In genomic region chr7:40487256-40487655, GRCm38 (mm10) we compare ENCODE assay signal across 28 mouse cellular contexts.
DNase-seq lines count a peak whose midpoint lies in the region; ATAC-seq and TF ChIP-seq lines count a peak whose summit lies in the region.
"Had no signal": no experiment of that assay in that cellular context is flagged by ENCODE, and none has a peak within 500 bp of the region (broad histone marks: within the 10 kb centered on the region; RNA-seq: fewer than 3 reads in every experiment).

No protein-coding gene starts in this region.

- TF ChIP-seq POLR2A in kidney, adult 2 months (IDR thresholded peaks at IDR 0.05; ENCODE audit: low read depth, low read length) = no peak

- no peaks in the 10 kb centered on the region for H3K4me1 ChIP-seq in forebrain, embryonic 13.5 days
- no peaks in the 10 kb centered on the region for H3K4me1 ChIP-seq in forebrain, embryonic 11.5 days (replicated peaks; ENCODE audit: control insufficient read depth, insufficient read depth, low read length)
- H3K4me1 ChIP-seq in kidney, adult 2 months (ENCODE audit: control insufficient read depth, insufficient read depth, low read length) = no peaks in the 10 kb centered on the region
- H3K4me1 ChIP-seq in stomach, postnatal 0 days (replicated peaks; ENCODE audit: control insufficient read depth, insufficient read depth) = no peaks in the 10 kb centered on the region
- H3K4me1 ChIP-seq: embryonic facial prominence, embryonic 13.5 days; heart, embryonic 10.5 days; hindbrain, embryonic 13.5 days; limb, embryonic 12.5 days; liver, embryonic 15.5 days; lung, embryonic 15.5 days; midbrain, embryonic 15.5 days; neural tube, embryonic 12.5 days had no signal

- no peak overlapping the region for H3K9ac ChIP-seq in forebrain, embryonic 13.5 days
- no peak overlapping the region for H3K9ac ChIP-seq in forebrain, embryonic 11.5 days (ENCODE audit: low read length)
- H3K9ac ChIP-seq in stomach, postnatal 0 days (ENCODE audit: low read length) = no peak overlapping the region
- H3K9ac ChIP-seq: embryonic facial prominence, embryonic 13.5 days; hindbrain, embryonic 13.5 days; limb, embryonic 12.5 days; liver, embryonic 15.5 days; lung, embryonic 15.5 days; midbrain, embryonic 15.5 days; neural tube, embryonic 12.5 days had no signal

- 0 out of 2 replicates have a peak, but pooled peaks have one; percentile 36 for ATAC-seq in forebrain, embryonic 13.5 days
- ATAC-seq in forebrain, embryonic 11.5 days (replicated peaks; ENCODE audit: low FRiP score) = no peak
- no peak for ATAC-seq in stomach, postnatal 0 days (ENCODE audit: low FRiP score, low TSS enrichment)
- ATAC-seq: forebrain, embryonic 16.5 days; intestine, postnatal 0 days; midbrain, embryonic 15.5 days had no signal

- H3K27ac ChIP-seq in forebrain, embryonic 13.5 days = no peak overlapping the region
- no peak overlapping the region for H3K27ac ChIP-seq in forebrain, embryonic 11.5 days (ENCODE audit: low read depth, low read length)
- no peak overlapping the region for H3K27ac ChIP-seq in kidney, adult 2 months (ENCODE audit: insufficient read depth, low read depth, low read length)
- no peak overlapping the region for H3K27ac ChIP-seq in stomach, postnatal 0 days (replicated peaks)
- H3K27ac ChIP-seq: embryonic facial prominence, embryonic 13.5 days; heart, embryonic 10.5 days; hindbrain, embryonic 13.5 days; kidney, postnatal 0 days; limb, embryonic 12.5 days; liver, embryonic 15.5 days; lung, embryonic 15.5 days; macrophage; midbrain, embryonic 15.5 days; neural tube, embryonic 12.5 days had no signal

- no peak for TF ChIP-seq CTCF in kidney, adult 2 months (conservative IDR thresholded peaks at IDR 0.05; ENCODE audit: insufficient read depth, insufficient read length, low read depth, low read length)
- TF ChIP-seq CTCF in stomach, postnatal 0 days (IDR thresholded peaks at IDR 0.05; ENCODE audit: low read depth) = no peak

- no peak for DNase-seq in forebrain, embryonic 11.5 days (ENCODE audit: low spot score)
- DNase-seq in kidney, adult 2 months = peak; percentile 3
- no peak for DNase-seq in kidney, adult 11 months
- peak; percentile 2 for DNase-seq in lung, postnatal 10 days
- no peak for DNase-seq in lung, postnatal 14 days
- DNase-seq in stomach, postnatal 0 days (ENCODE audit: low spot score) = no peak
- DNase-seq: adrenal gland, postnatal 25 days; B cell, adult 2 months; cerebellum, adult 8-10 months; embryo, embryonic 11 days; heart, postnatal 36 days; layer of hippocampus, adult 9-11 months; thymus, postnatal 4 days had no signal

- H3K4me3 ChIP-seq in forebrain, embryonic 13.5 days = no peak overlapping the region
- H3K4me3 ChIP-seq in forebrain, embryonic 11.5 days (ENCODE audit: low read depth, low read length) = no peak overlapping the region
- H3K4me3 ChIP-seq in kidney, adult 2 months (ENCODE audit: insufficient read depth, low read depth, low read length) = no peak overlapping the region
- no peak overlapping the region for H3K4me3 ChIP-seq in stomach, postnatal 0 days (ENCODE audit: low read depth, low read length)
- H3K4me3 ChIP-seq: embryonic facial prominence, embryonic 13.5 days; erythroblast, embryonic 14.5 days; heart, embryonic 10.5 days; hindbrain, embryonic 13.5 days; limb, embryonic 12.5 days; liver, embryonic 15.5 days; lung, embryonic 15.5 days; midbrain, embryonic 15.5 days; myocyte; neural tube, embryonic 12.5 days had no signal

- H3K9me3 ChIP-seq in forebrain, embryonic 13.5 days (replicated peaks) = no peaks in the 10 kb centered on the region
- H3K9me3 ChIP-seq in forebrain, embryonic 11.5 days (ENCODE audit: control insufficient read depth, low read length) = no peaks in the 10 kb centered on the region
- H3K9me3 ChIP-seq in stomach, postnatal 0 days (ENCODE audit: control insufficient read depth, low read length) = no peaks in the 10 kb centered on the region
- H3K9me3 ChIP-seq: embryonic facial prominence, embryonic 13.5 days; heart, embryonic 10.5 days; hindbrain, embryonic 13.5 days; limb, embryonic 12.5 days; liver, embryonic 15.5 days; lung, embryonic 15.5 days; midbrain, embryonic 15.5 days; neural tube, embryonic 12.5 days had no signal

- H3K27me3 ChIP-seq in forebrain, embryonic 13.5 days = no peaks in the 10 kb centered on the region
- H3K27me3 ChIP-seq in forebrain, embryonic 11.5 days (ENCODE audit: control insufficient read depth, insufficient read depth, low read length) = no peaks in the 10 kb centered on the region
- no peaks in the 10 kb centered on the region for H3K27me3 ChIP-seq in kidney, adult 2 months (replicated peaks; ENCODE audit: control insufficient read depth, insufficient read depth, low read length)
- H3K27me3 ChIP-seq in stomach, postnatal 0 days (ENCODE audit: control insufficient read depth, insufficient read depth, low read length) = no peaks in the 10 kb centered on the region
- H3K27me3 ChIP-seq: embryonic facial prominence, embryonic 13.5 days; hindbrain, embryonic 13.5 days; limb, embryonic 12.5 days; liver, embryonic 15.5 days; lung, embryonic 15.5 days; midbrain, embryonic 15.5 days; neural tube, embryonic 12.5 days had no signal

- H3K4me2 ChIP-seq in forebrain, embryonic 13.5 days = no peak overlapping the region
- no peak overlapping the region for H3K4me2 ChIP-seq in forebrain, embryonic 11.5 days (ENCODE audit: low read depth, low read length, severe bottlenecking)
- H3K4me2 ChIP-seq in stomach, postnatal 0 days (replicated peaks; ENCODE audit: low read depth) = no peak overlapping the region
- H3K4me2 ChIP-seq: embryonic facial prominence, embryonic 13.5 days; hindbrain, embryonic 13.5 days; limb, embryonic 12.5 days; liver, embryonic 15.5 days; lung, embryonic 15.5 days; midbrain, embryonic 15.5 days; neural tube, embryonic 12.5 days had no signal

- TF ChIP-seq EP300 in stomach, postnatal 0 days (optimal IDR thresholded peaks at IDR 0.05) = no peak

- H3K36me3 ChIP-seq in forebrain, embryonic 13.5 days (ENCODE audit: poor library complexity, severe bottlenecking) = no peaks in the 10 kb centered on the region
- no peaks in the 10 kb centered on the region for H3K36me3 ChIP-seq in forebrain, embryonic 11.5 days (ENCODE audit: control insufficient read depth, insufficient read depth, low read length)
- no peaks in the 10 kb centered on the region for H3K36me3 ChIP-seq in kidney, adult 2 months (ENCODE audit: control insufficient read depth, insufficient read depth, low read length)
- no peaks in the 10 kb centered on the region for H3K36me3 ChIP-seq in stomach, postnatal 0 days (ENCODE audit: control insufficient read depth, insufficient read depth, low read length)
- H3K36me3 ChIP-seq: embryonic facial prominence, embryonic 13.5 days; heart, embryonic 10.5 days; hindbrain, embryonic 13.5 days; limb, embryonic 12.5 days; liver, embryonic 15.5 days; lung, embryonic 15.5 days; midbrain, embryonic 15.5 days; neural tube, embryonic 12.5 days had no signal

Comparison
In these comparisons a context has a peak if more than half of its experiments do, and no peak if none do; other contexts are left out.
1. DNase-seq: peak in kidney, adult 2 months (single experiment) and lung, postnatal 10 days (single experiment); none in forebrain, embryonic 11.5 days (single experiment), kidney, adult 11 months (single experiment), lung, postnatal 14 days (single experiment) and stomach, postnatal 0 days (single experiment).